Mouse (Mus musculus): ENCODE data around the gene Mllt11.

The Mllt11 gene

DNA sequence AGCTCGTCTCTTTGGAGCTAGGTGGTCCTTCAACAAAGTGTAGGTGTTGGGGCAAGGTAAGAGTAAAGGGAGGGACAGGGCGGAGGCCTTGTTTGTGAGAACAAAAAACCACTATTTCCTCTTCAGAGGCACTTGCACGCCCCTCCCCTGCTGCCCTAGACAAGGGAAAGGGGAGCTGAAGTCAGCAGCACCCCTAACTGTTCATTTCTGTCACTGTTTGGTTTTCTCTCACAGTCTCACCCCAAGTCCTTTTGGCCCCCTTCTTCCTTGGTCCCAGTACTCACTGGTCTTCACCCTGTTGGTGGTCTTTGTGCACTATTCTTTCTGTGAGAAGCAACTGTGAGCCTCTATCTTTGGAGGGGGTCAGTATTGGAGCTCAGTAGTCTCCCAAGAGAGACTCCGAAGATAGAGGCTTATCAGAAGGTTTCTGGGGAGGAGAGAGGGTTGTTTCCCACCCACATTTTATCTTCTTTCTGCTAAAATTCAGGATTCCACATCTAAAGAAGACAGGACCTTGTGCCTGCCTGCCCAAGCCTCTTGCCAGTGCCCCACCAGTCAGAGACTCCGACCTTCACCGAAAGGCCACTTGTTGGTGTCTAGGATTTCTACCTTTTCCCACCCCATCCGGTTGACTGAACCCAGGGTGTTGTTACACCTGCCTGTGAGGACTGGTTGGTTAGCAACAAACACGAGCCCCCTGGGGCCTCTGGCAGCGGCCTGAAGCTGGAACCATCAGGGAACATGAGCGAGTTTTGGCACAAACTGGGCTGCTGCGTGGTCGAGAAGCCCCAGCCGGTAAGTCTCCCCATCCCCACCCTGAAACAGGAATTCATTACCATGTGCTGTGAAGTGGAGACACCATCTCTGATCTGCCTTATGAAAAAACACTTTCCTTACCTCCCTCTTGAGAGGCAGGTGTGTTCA is at the start of gene Mllt11:
Gene Mllt11, minus strand, starts transcription at position 874 of the 924 bp plus-strand sequence.
- DNase-seq (ENCODE audit: low spot score), result no peak

DNA sequence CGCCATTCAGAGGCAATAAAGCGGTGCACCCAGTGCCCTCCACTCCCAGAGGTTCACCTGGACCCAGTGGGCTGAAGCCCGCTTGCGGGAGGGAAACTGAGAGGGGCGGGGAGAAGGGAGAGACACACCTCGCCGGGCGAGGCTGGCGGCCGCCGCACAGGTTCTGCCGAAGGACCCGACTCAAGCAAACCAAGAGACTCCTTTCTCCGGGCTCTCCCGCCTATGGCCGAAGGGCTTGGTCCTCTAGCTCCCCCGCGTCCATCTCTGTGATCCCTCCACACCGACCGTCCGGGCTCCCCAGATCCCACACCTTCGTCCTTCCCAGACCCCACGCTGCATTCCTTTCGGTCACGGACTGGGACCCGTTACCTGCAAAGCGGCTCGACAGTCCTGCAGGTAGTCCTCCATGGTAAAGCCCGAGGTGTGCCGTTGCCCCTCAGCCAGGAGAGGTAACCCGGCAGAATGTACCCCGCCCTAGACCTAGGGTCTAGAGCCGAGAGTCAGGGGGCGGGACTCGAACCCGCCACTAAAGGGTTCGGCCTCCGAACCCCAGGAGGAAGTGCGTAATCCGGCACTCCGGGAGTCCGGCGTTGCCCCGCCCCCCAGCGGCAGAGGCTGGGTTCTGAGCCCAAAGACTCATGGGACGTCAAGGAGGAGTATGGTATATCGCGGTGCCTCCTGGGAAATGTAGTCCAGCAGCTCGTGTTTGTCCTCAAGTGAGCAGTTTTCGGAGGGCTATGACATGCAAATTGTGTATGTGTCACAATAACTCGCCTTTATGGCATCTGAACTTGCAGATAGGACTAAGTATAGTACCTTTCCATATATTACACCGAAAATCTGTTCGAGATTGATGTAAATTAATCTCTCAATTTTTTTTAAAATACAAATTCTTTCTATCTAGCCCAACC is 49.5 kb upstream of the Mllt11 start, which contains the start of the genes Mindy1 and Prune1:
Gene Mindy1, plus strand, starts transcription at position 130 of the 911 bp plus-strand sequence.
Gene Prune1, minus strand, starts transcription at position 861 of the 911 bp plus-strand sequence.
- DNase-seq (ENCODE audit: low spot score), result peak; percentile 98

DNA sequence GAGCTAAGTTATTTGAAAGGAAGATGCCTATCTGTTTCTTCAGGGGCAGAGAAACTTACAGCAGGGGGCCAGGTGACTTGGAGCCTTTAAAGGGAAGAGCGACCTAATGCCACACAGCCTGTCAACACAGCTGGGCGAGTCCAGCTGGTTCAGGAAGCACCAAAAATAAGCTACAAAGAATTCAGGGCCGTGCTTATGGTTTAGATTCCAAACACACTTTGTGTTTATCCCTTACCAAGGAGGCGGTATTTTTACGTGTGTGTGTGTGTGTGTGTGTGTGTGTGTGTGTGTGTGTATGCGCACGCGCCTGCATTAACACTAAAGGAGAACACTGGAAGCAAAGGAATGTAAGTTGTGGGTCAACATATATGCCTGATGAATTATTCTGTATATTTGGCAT is 48.8 kb upstream of the Mllt11 start:
- DNase-seq (ENCODE audit: low spot score), result no peak

DNA sequence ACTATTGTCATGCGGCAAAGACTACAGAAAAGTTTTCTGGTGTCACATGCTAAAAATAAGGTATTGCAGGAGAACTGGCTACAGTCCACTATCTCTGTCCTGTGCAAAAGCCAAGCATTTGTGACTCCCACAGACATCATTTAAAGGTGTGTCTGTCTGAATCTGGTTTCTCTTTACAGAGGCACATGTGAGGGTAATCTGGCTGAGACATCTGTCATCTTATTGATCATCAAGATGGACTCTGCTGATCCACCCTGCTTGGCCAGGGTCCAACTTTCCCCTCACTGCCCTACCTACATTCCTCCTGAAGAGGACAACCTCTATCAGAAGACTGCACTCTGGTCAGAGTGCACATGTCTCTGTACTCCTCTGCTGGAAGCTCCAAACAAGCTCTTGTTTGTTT is 45.2 kb upstream of the Mllt11 start:
- no peak for DNase-seq (ENCODE audit: low spot score)

DNA sequence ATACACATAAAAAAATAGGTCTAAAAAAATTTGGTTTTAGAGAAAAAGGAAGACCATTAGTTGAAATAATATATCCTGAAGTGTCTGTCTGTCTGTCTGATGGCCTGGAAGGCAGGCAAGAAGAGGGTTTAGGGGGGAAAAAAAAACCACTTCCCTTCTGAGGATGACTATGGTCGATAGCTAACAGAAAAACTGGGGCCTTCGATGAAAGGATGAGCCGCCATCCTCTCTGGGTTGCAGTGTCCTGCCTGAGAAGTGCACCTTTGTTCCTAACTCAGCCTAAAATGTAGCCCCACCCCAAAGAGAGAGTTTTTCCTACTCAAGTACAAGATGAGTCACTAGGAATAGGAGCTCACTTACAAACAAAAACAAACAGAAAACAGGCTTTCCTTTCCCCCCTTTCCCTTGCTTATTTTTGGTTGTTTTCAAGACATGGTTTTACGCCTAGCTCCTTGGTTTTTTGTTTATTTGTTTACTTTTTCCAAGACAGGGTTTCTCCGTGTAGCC is 44.5 kb upstream of the Mllt11 start:
- DNase-seq (ENCODE audit: low spot score), result no peak

DNA sequence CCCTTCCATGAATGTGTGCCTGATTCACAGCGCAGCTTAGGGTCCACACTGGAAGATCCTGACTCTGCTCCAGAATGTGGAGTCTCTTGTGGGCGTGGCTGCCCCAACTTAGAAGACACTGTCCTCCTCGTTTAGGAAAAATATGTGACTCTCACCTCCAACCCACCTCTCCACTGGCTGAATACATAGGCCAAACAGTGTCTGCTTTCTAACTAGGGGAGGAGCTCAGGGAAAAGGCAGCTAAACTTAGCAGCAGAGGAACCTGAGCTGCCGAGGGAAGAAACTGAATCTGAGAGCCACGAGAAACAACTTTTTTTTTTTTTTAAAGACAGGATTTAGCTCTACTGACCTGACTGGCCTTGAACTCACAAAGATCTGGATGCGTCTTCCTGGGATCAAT is 43.2 kb upstream of the Mllt11 start:
- DNase-seq (ENCODE audit: low spot score), result no peak

DNA sequence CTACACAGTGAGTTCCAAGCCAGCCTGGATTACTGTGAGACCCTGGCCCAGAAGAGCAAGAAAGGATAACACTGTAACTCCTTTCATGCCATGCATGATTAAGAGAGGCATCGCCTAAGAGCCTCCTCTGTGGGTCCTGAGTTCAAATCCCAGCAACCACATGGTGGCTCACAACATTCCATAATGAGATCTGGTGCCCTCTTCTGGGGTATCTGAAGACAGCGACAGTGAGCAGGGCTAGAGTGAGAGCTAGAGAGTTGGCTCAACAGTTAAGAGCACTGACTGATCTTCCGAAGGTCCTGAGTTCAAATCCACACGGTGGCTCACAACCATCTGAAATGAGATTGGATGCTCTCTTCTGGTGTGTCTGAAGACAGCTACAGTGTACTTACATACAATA is 42.5 kb upstream of the Mllt11 start:
- DNase-seq (ENCODE audit: low spot score), result no peak

DNA sequence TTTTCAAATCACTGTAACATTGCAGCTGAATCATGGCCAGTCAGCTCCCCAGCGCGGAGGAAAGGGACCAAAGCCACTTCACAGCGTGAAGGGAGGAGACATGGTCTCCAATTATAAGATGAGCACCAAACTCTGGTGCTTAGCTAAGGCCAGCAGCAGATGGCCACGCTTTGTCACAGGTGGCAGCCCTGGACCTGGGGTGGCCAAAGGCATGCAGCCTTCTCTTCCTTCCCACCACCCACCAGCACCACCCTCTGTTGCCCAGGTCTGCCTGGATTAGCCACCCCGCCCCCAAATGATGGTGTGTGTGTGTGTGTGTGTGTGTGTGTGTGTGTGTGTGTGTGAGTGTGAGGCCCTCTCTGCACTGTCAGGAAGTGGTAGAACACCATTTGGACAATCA is 41.5 kb upstream of the Mllt11 start:
- no peak for DNase-seq (ENCODE audit: low spot score)

DNA sequence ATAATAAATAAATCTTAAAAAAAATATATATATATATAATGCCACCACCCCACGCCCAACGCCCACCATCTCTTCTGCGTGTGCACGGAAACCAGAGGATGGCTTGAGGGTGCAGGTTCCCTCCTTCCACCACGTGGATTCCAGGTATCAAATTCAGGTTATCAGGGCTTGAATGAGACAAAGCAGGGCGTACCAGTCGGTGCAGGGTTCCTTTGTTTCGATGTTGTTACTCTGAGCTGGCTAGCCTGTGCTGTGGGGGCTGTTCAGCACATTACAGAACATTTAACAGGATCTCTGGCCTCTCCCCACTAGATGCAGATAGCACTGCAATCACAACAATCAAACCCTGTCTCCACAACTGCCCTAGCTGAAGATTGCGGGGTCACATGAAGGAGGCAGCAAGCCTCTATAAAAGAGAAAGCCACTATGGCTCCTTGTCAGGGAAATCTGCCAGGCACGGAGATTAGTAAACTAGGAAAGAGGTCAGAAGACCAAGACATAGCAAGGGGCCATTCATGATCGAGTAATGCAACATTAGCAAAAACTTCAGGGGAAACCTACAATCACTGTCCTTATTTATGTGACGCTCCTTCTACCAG is 38.9 kb upstream of the Mllt11 start:
- DNase-seq (ENCODE audit: low spot score), result no peak

DNA sequence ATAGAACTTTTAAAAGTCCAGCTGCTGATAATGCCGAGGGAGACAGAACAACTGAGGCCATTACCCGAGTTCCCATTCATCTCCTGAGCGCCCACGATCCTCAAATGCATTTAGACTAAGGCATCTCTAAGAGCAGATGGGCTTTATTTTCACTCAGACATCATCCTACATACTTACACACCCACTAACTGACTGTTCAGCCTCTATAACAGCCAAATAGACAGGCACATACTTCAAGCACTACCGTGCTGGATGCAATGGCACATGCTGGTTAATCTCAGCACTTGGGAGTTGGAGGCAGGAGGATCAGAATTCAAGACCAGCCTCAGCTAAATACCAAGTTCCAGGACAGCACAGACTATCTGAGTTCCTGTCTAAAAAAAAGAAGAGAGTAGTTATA is 37.8 kb upstream of the Mllt11 start:
- no peak for DNase-seq (ENCODE audit: low spot score)

DNA sequence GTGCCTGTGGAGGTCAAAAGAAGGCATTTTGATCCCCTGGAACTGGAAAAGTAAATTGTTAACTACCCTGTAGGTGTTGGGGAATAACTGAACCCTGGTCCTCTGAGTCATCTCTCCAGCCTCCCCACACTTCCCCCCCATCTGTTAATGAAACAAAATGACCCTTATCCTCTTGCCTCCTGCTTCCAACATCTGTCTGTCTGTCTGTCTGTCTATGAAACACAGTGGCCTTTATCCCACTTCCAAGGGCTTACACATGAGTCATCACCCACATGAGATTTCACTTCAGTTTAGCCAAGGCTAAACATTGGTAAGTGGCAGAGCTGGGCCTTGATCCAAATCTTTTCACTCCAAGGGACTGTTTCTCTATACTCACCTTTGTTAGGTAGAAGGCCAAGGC is 35.9 kb upstream of the Mllt11 start:
- no peak for DNase-seq (ENCODE audit: low spot score)

DNA sequence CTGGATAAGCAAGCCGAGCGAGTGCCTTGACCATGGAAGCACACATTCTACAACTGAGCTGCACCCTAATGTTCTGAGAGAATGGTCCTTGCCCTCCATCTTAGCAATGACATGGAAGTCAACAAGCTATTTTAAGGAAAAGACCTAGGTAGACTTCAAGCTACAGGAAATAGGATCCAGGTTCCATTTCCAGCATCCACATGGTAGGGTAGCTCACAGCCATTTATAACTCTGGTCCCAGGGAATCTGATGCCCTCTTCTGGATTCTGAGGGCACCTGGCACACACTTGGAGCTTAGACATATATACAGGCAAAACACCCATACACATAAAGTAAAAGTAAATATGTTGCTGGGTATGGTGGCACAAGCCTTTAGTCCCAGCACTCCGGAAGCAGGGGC is 34.1 kb upstream of the Mllt11 start:
- no peak for DNase-seq (ENCODE audit: low spot score)

DNA sequence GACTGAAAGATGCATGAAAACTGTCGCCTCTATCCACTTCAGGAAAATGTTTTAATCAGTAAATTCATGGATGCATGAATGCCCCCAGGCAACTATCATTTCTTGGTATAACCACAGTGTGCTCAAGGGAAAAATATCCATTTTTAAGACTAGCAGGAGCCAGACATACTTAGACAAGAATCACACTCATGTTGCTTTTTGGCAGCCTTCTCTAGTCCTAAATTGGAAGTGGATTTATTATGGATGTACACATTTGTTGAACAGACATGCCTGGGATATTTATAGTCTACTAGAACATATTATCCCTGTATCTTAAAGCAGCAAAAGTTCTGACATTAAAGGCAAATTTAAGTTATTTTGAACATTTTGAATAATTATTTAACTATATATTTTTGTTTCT is 32.8 kb upstream of the Mllt11 start:
- no peak for DNase-seq (ENCODE audit: low spot score)

DNA sequence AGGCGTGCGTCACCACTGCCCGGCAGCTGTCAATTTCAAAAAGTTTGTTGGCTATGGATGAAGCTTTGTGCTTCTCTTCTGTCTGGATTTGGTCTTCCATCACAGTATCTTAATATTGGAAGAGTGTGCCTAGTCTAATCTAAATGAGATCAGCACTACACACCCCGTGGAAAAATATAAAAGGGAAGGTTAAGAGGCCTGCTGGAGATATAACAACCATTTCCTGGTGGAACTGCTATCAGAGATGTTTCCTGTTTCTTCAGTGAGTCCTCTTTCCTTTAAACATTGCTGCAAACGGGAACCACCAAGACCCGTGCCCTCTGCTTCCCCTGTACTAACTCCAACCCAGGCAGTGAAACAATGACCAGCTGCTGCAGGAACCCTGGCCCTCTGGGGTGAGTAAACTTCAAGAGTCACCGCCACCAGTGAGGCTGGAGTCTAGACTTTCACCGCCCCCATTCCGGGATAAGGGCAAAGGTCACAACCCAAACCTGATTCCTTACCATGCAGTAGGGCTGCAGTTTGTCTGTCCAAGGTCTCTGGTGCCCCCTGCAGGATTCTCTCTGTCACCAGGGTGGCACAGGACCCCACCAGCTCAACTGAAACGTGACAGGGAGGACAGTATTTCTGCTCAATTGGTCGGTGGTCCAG is 31.2 kb upstream of the Mllt11 start:
- DNase-seq (ENCODE audit: low spot score), result peak; percentile 60

DNA sequence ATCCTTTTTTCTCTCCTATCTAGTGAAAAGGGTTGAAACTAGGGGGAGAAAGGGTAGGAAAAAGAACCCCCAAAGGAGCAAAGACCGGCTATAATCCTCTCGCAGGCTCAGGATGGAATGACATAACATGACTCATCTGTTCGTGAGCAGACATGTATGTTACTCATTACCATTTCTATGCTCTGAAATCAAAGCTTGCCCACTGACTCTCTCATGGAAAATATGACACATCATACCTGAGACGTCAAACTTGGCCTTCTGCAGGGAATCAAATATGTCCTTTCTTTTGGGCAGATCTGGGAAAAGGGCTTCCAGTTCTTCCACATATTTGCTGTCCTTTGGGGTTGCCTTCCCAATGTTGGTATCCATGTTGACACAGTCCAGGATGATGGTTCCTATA is 30.0 kb upstream of the Mllt11 start:
- DNase-seq (ENCODE audit: low spot score), result no peak

DNA sequence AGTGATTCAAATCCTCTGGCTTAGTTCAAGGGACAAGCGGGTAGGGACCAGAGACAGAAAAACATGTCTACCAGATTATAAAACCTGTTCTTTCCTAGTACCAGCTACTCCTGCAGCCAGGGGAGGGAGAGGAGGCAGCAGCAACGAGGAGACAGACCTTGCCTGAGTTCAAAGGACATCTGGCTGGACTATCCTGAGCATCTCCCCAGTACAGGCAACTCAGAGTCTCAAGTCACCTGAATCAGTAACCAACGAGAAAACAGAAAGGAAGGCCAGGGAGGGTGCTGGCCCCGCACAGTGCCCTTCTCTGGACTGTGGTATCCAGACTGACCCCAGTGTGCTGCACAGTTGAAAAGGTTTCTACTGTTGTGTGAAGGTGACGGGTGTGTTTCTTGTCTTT is 25.0 kb upstream of the Mllt11 start:
- no peak for DNase-seq (ENCODE audit: low spot score)

DNA sequence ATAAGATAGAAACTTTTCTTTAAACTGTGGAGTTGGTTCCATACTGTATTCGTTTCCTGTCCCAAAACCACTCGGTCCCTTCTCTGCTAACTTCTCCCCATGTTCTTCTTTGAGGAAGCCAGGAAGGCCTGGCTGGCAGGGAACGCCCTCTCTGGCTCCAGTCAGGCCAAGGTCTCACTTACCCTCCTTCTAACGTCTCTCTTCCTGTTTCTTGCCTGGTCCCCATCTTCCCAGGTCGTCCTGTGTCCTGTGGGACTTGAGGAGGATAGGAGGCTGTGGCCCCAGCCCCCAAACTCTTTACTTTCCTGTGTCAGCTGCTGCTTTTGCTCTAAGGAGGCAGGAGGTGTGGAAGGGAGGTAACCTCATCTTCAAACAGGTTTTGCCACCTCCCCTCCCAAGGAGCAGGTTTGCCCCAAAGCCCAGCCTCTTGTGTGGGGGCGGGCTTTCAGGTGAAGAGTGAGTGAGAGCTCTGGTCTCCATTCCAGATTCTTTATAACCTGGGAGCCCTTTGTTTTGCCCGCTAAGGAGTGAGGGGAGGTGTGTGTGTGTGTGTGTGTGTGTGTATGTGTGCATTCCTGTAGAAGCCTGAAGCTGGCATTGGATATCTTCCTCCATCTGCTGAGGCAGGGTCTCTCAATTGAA is 18.9 kb upstream of the Mllt11 start, which contains the start of gene Bnipl:
Gene Bnipl, minus strand, starts transcription at position 411 of the 642 bp plus-strand sequence.
- DNase-seq (ENCODE audit: low spot score), result no peak

DNA sequence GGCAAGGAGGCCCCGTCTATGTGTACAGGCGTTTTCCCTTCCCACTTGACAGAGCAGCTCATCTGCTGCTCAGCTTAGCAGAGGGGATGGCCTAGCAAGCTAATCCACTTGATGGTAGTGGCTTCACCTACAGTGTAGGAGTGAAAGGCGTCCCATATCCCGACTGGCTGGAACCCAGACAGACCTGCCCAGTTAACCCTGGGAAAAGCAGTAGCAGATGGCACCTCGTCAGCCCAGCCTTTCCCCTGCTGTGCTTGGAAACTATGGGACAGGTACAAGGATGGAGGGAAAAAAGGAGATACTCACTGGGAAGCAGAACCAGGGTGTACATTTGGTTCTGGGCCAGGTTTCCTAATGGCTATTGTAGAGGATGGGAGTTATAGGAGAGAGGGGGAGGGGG is 18.4 kb upstream of the Mllt11 start:
- no peak for DNase-seq (ENCODE audit: low spot score)

DNA sequence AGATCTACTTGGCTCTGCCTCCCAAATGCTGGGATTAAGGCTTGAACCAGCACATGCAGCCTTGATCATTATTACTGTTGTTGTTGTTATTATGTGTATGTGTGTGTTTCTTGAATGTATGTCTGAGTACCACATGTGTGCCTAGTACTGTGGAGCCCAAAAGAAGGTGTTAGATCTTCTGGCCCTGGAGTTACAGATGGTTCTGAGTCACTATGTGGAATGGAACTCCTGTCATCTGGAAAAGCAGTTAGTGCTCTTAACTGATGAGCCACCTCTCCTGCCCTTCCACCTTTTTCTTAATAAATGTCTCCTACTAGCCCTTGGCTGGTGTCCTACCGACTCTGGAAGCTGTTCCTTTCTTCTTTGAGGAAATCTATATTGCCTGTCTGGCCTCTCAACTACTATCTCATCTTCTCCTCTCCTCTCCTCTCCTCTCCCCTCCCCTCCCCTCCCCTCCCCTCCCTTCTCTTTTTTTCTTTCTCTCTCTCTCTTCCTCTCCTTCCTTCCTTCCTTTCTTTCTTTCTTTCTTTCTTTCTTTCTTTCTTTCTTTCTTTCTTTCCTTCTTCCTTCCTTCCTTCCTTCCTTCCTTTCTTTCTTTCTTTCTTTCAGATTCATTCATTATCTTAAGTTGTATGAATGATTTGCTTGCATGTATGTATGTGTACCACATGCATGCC is 15.8 kb upstream of the Mllt11 start:
- no peak for DNase-seq (ENCODE audit: low spot score)

DNA sequence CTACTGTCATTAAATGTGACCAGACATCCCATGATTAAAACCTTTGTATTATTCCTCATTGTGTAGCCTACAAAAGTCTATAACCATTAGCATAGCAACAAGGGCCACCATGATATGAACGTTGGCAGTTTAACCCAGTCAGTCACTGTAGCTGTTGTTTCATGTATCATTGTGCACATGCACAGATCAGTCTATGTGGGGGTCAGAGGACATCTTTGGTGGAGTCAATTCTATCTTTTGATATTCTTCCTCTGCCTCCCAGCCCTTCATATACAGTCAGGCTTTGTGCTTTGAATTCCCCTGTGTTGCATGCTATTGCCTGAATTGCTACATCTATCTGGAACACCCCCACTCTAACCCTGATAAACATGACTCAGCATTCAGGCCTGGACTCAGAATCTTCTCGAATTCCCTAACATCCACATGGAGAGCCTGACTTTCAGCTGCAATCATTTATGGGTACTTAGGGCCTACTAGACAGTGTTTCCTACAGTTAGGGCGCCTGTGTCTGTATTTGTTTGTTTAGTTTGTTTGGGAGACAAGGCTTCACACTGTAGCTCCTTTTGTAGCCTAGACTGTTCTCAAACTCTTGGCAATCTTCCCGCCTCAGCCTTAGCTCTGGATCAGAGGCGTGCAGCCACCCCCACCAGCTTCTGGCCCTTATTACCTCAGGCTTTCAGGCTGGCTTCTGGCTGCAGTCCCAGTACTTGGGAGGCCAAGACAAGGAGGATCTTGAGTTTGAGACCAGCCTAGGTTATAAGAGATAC is 14.7 kb upstream of the Mllt11 start:
- DNase-seq (ENCODE audit: low spot score), result peak; percentile 82
